Mouse (Mus musculus): ENCODE data around the gene Pdgfb. TPM values are rescaled to one million over a fixed set of nuclear protein-coding genes. Genes with fewer than 3 reads are reported as not detected.

Gene Pdgfb
- polyA plus RNA-seq, 1 experiment from 2014 or later = 1.7 TPM

- Histone ChIP-seq H3K4me2 (no peak overlapping the region), H3K9ac (no peak overlapping the region), H3K27ac (ENCODE audit: poor library complexity, severe bottlenecking) (no peak overlapping the region), H3K27me3 (replicated peaks) (no peaks in the 10 kb centered on the region), H3K4me3 (no peak overlapping the region), H3K36me3 (no peaks in the 10 kb centered on the region), H3K4me1 (replicated peaks) (peaks cover 25% of the 10 kb centered on the region), H3K9me3 (replicated peaks) (no peaks in the 10 kb centered on the region)
- WGBS = 68% methylated on average over 8 of the region's 8 CpGs
- no peak for ATAC-seq (ENCODE audit: insufficient number of reproducible peaks, low FRiP score)
Measured at GRCm38 (mm10) chr15:79956559-79956958, 58.2 kb downstream of the Pdgfb start.

- Histone ChIP-seq H3K36me3 (no peaks in the 10 kb centered on the region), H3K4me2 (no peak overlapping the region), H3K27me3 (replicated peaks) (no peaks in the 10 kb centered on the region), H3K4me3 (no peak overlapping the region), H3K9ac (no peak overlapping the region), H3K4me1 (replicated peaks) (peaks cover 43% of the 10 kb centered on the region), H3K27ac (ENCODE audit: poor library complexity, severe bottlenecking) (no peak overlapping the region), H3K9me3 (replicated peaks) (no peaks in the 10 kb centered on the region)
- 58% methylated on average over 7 of the region's 7 CpGs for WGBS
- ATAC-seq (ENCODE audit: insufficient number of reproducible peaks, low FRiP score) = no peak
Measured at GRCm38 (mm10) chr15:79953470-79953869, 61.3 kb downstream of the Pdgfb start.

GRCm38 (mm10) chr15:79952504-79953231, 62.1 kb downstream of the Pdgfb start:
- no peaks in the 10 kb centered on the region for H3K36me3 ChIP-seq
- 0 out of 2 replicates have a peak overlapping the region, but pooled peaks have one; percentile 11 for H3K27ac ChIP-seq (ENCODE audit: poor library complexity, severe bottlenecking)
- WGBS = 42% methylated on average over 11 of the region's 11 CpGs
- H3K4me1 ChIP-seq (replicated peaks) = peaks cover 43% of the 10 kb centered on the region
- no peak overlapping the region for H3K4me3 ChIP-seq
- H3K27me3 ChIP-seq (replicated peaks) = no peaks in the 10 kb centered on the region
- no peak overlapping the region; the same call in 1 of the 2 replicates for H3K9ac ChIP-seq
- ATAC-seq (ENCODE audit: insufficient number of reproducible peaks, low FRiP score) = 0 out of 2 replicates have a peak, but pooled peaks have one; percentile 23
- peak overlapping the region; percentile 12; the same call in 1 of the 2 replicates for H3K4me2 ChIP-seq
- no peaks in the 10 kb centered on the region for H3K9me3 ChIP-seq (replicated peaks)

- peak overlapping the region; percentile 36; the same call in 1 of the 2 replicates for H3K27ac ChIP-seq (ENCODE audit: poor library complexity, severe bottlenecking)
- ATAC-seq (ENCODE audit: insufficient number of reproducible peaks, low FRiP score) = peak; percentile 51
- H3K9ac ChIP-seq = no peak overlapping the region; the same call in 1 of the 2 replicates
- H3K4me2 ChIP-seq = peak overlapping the region; percentile 12; the same call in 1 of the 2 replicates
- H3K4me1 ChIP-seq (replicated peaks) = peaks cover 43% of the 10 kb centered on the region
- H3K36me3 ChIP-seq = no peaks in the 10 kb centered on the region
- WGBS = 29% methylated on average over 14 of the region's 14 CpGs
- no peaks in the 10 kb centered on the region for H3K9me3 ChIP-seq (replicated peaks)
- no peak overlapping the region for H3K4me3 ChIP-seq
- no peaks in the 10 kb centered on the region for H3K27me3 ChIP-seq (replicated peaks)
Measured at GRCm38 (mm10) chr15:79951730-79952503, 62.9 kb downstream of the Pdgfb start.

- H3K4me3 ChIP-seq = no peak overlapping the region
- H3K4me1 ChIP-seq (replicated peaks) = peaks cover 43% of the 10 kb centered on the region
- H3K9ac ChIP-seq = no peak overlapping the region
- H3K27ac ChIP-seq (ENCODE audit: poor library complexity, severe bottlenecking) = peak overlapping the region; percentile 36
- H3K4me2 ChIP-seq = no peak overlapping the region
- no peak for ATAC-seq (ENCODE audit: insufficient number of reproducible peaks, low FRiP score)
- H3K27me3 ChIP-seq (replicated peaks) = no peaks in the 10 kb centered on the region
- 68% methylated on average over 6 of the region's 6 CpGs for WGBS
- no peaks in the 10 kb centered on the region for H3K36me3 ChIP-seq
- no peaks in the 10 kb centered on the region for H3K9me3 ChIP-seq (replicated peaks)
Measured at GRCm38 (mm10) chr15:79951226-79951625, 63.6 kb downstream of the Pdgfb start.

GRCm38 (mm10) chr15:79950250-79951025, 64.3 kb downstream of the Pdgfb start:
- ATAC-seq (ENCODE audit: insufficient number of reproducible peaks, low FRiP score) = peak; percentile 34; the same call in 1 of the 2 replicates
- H3K9ac ChIP-seq = peak overlapping the region; percentile 61
- H3K4me2 ChIP-seq = peak overlapping the region; percentile 73
- H3K36me3 ChIP-seq = no peaks in the 10 kb centered on the region
- WGBS = 3% methylated on average over 24 of the region's 24 CpGs
- H3K27me3 ChIP-seq (replicated peaks) = no peaks in the 10 kb centered on the region
- no peaks in the 10 kb centered on the region for H3K9me3 ChIP-seq (replicated peaks)
- H3K27ac ChIP-seq (ENCODE audit: poor library complexity, severe bottlenecking) = peak overlapping the region; percentile 36
- H3K4me1 ChIP-seq (replicated peaks) = peaks cover 43% of the 10 kb centered on the region
- peak overlapping the region; percentile 37 for H3K4me3 ChIP-seq

- Histone ChIP-seq H3K27me3 (replicated peaks) (peaks cover 11% of the 10 kb centered on the region), H3K9ac (no peak overlapping the region), H3K4me3 (no peak overlapping the region), H3K4me1 (replicated peaks) (peaks cover 33% of the 10 kb centered on the region), H3K27ac (ENCODE audit: poor library complexity, severe bottlenecking) (no peak overlapping the region), H3K4me2 (no peak overlapping the region), H3K36me3 (no peaks in the 10 kb centered on the region), H3K9me3 (replicated peaks) (no peaks in the 10 kb centered on the region)
- WGBS = 72% methylated on average over 6 of the region's 6 CpGs
- ATAC-seq (ENCODE audit: insufficient number of reproducible peaks, low FRiP score) = no peak
Measured at GRCm38 (mm10) chr15:79947681-79948080, 67.1 kb downstream of the Pdgfb start.

- Histone ChIP-seq H3K9ac (no peak overlapping the region), H3K9me3 (replicated peaks) (no peaks in the 10 kb centered on the region), H3K27ac (ENCODE audit: poor library complexity, severe bottlenecking) (no peak overlapping the region), H3K4me1 (replicated peaks) (peaks cover 24% of the 10 kb centered on the region), H3K4me2 (no peak overlapping the region), H3K4me3 (no peak overlapping the region), H3K27me3 (replicated peaks) (peaks cover 14% of the 10 kb centered on the region), H3K36me3 (no peaks in the 10 kb centered on the region)
- ATAC-seq (ENCODE audit: insufficient number of reproducible peaks, low FRiP score) = no peak
- WGBS = 58% methylated on average over 9 of the region's 9 CpGs
Measured at GRCm38 (mm10) chr15:79946790-79947189, 68.0 kb downstream of the Pdgfb start.

- Histone ChIP-seq H3K27me3 (replicated peaks) (peaks cover 17% of the 10 kb centered on the region), H3K4me3 (no peak overlapping the region), H3K9me3 (replicated peaks) (no peaks in the 10 kb centered on the region), H3K4me1 (replicated peaks) (peaks cover 16% of the 10 kb centered on the region), H3K9ac (no peak overlapping the region), H3K36me3 (no peaks in the 10 kb centered on the region), H3K27ac (ENCODE audit: poor library complexity, severe bottlenecking) (no peak overlapping the region), H3K4me2 (no peak overlapping the region)
- WGBS = 10% methylated on average over 4 of the region's 4 CpGs
- peak; percentile 59 for ATAC-seq (ENCODE audit: insufficient number of reproducible peaks, low FRiP score)
Measured at GRCm38 (mm10) chr15:79946022-79946421, 68.8 kb downstream of the Pdgfb start.
